Mouse (Mus musculus) cortical plate, adult 2 months (tissue): ENCODE results near the gene Tango6. TPM values are rescaled to one million over a fixed set of nuclear protein-coding genes. Genes with fewer than 3 reads are reported as not detected.

ENCODE experiments used
- H3K27ac ChIP-seq: fragments of 200-500 bp; 2 replicates; pipeline ENCODE4 v1.5.1; 2012; ENCODE audit warnings: low read length, control low read depth, inconsistent platforms; ENCODE audit not compliant: insufficient read depth
- H3K4me1 ChIP-seq: fragments of 200-500 bp; 2 replicates; pipeline ENCODE4 v1.6.1; 2011; ENCODE audit warnings: low read length; ENCODE audit not compliant: control insufficient read depth, insufficient read depth
- H3K4me3 ChIP-seq: fragments of 200-500 bp; 2 replicates; pipeline ENCODE4 v1.5.1; 2011; ENCODE audit warnings: mild to moderate bottlenecking, low read length, control low read depth; ENCODE audit not compliant: insufficient read depth
- CTCF ChIP-seq: fragments of 200-500 bp; IDR thresholded peaks from 2 replicates; pipeline ENCODE4 v1.5.1; 2011; ENCODE audit warnings: mild to moderate bottlenecking, control low read depth, low read length; ENCODE audit not compliant: insufficient read depth; ENCODE audit errors: extremely low read depth
- POLR2A ChIP-seq: fragments of 200-500 bp; IDR thresholded peaks from 2 replicates; pipeline ENCODE4 v1.6.1; 2011; ENCODE audit warnings: mild to moderate bottlenecking, low read length, control low read depth; ENCODE audit not compliant: insufficient read depth; ENCODE audit errors: extremely low read depth
- polyA plus RNA-seq: library from polyadenylated mRNA; depleted of rRNA; stranded (reverse); fragments of >200 nt; gene quantifications from 2 replicates; pipeline ENCODE4 v1.2.3, GENCODE M21; 2012

The Tango6 gene
- polyA plus RNA-seq, 1 experiment = 2.9 TPM

- H3K4me1 ChIP-seq = no peaks in the 10 kb centered on the region; the same call in 1 of the 2 replicates
- TF ChIP-seq CTCF (no peak), POLR2A (no peak)
- H3K27ac ChIP-seq = no peak overlapping the region
- no peak overlapping the region for H3K4me3 ChIP-seq
These were observed 55.0 kb downstream of the Tango6 start for GRCm38 (mm10) chr8:106737846-106738245.

- H3K4me1 ChIP-seq = no peaks in the 10 kb centered on the region
- no peak overlapping the region for H3K4me3 ChIP-seq
- H3K27ac ChIP-seq = no peak overlapping the region
- TF ChIP-seq CTCF (no peak), POLR2A (no peak)
These were observed 59.5 kb downstream of the Tango6 start for GRCm38 (mm10) chr8:106742321-106742720.

DNA sequence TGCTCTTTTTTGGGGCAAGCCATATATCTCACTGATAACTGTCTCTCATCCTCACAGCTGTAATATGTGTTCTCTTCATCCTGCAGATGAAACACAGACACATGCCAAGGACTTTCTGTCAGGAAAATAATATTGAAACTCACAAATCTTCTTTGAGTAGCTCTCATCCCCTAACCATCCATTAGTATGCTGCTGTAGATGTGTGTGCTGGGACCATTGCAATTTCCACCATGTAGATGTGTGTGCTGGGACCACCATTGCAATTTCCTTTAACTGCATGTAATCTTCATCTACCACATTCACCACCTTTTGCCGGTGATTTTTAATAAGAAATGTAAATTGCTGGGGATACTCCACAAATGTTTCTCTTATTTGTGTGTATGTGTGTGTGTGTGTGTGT is 60.5 kb downstream of the Tango6 start:
- Histone ChIP-seq H3K4me1 (no peaks in the 10 kb centered on the region), H3K27ac (no peak overlapping the region), H3K4me3 (no peak overlapping the region)
- TF ChIP-seq POLR2A (no peak), CTCF (no peak)

GRCm38 (mm10) chr8:106753436-106753835 is 70.6 kb downstream of the Tango6 start:
- Histone ChIP-seq H3K27ac (no peak overlapping the region), H3K4me1 (no peaks in the 10 kb centered on the region), H3K4me3 (no peak overlapping the region)
- TF ChIP-seq POLR2A (no peak), CTCF (no peak)

GRCm38 (mm10) chr8:106761317-106761716 is 78.4 kb downstream of the Tango6 start:
- Histone ChIP-seq H3K4me3 (no peak overlapping the region), H3K4me1 (peaks cover 7% of the 10 kb centered on the region; the same call in 1 of the 2 replicates)
- TF ChIP-seq POLR2A = no peak
- no peak for TF ChIP-seq CTCF

GRCm38 (mm10) chr8:106761867-106762523 is 79.1 kb downstream of the Tango6 start:
- TF ChIP-seq CTCF = no peak
- TF ChIP-seq POLR2A = no peak
- Histone ChIP-seq H3K4me3 (no peak overlapping the region), H3K4me1 (peaks cover 7% of the 10 kb centered on the region; the same call in 1 of the 2 replicates), H3K27ac (no peak overlapping the region)

More at GRCm38 (mm10) chr8:106761317-106761716, 78.4 kb downstream of the Tango6 start:
- no peak overlapping the region; the same call in 1 of the 2 replicates for H3K27ac ChIP-seq

DNA sequence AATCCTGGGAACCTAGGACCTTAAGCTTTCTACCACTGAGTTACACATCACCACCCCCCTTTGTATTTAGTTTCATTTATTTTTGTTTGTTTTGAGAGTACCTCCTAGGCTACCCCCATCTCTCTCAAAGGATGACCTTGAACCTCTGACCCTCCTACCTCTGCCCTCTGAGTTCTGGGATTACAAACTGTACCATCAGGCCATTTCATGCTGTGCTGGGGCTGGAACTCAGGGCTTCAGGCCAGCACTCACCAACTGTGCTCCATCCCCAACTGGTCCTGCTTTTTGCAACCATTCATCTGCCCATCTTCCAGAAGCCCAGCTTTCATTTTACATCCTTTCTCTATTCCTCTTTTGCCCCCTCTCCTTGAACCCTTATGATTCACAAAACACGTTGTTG is 81.7 kb downstream of the Tango6 start:
- Histone ChIP-seq H3K4me3 (no peak overlapping the region), H3K4me1 (peaks cover 7% of the 10 kb centered on the region; the same call in 1 of the 2 replicates), H3K27ac (no peak overlapping the region)
- TF ChIP-seq POLR2A (no peak), CTCF (no peak)

- TF ChIP-seq CTCF (no peak), POLR2A (no peak)
- H3K4me3 ChIP-seq = no peak overlapping the region
- peaks cover 10% of the 10 kb centered on the region for H3K4me1 ChIP-seq
- no peak overlapping the region for H3K27ac ChIP-seq
These were observed 82.7 kb downstream of the Tango6 start for GRCm38 (mm10) chr8:106765570-106765969.

DNA sequence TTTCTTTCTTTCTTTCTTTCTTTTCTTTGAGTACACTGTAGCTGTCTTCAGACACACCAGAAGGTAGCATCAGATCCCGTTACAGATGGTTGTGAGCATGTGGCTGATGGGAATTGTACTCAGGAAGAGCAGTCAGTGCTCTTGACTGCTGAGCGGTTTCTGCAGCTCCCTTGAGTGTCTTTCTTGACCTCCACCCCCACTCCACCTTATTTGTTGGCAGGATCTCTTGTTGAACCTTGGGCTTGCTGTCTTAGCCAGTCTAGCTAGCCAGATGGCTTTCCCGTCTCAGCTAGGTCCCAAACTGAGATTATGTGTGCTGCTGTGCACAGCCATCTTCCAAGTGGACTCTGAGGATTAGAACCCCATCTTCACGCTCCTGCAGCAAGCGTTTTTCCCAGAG is 83.9 kb downstream of the Tango6 start:
- TF ChIP-seq POLR2A = no peak
- no peak for TF ChIP-seq CTCF
- Histone ChIP-seq H3K4me3 (no peak overlapping the region), H3K4me1 (peaks cover 5% of the 10 kb centered on the region), H3K27ac (no peak overlapping the region)

DNA sequence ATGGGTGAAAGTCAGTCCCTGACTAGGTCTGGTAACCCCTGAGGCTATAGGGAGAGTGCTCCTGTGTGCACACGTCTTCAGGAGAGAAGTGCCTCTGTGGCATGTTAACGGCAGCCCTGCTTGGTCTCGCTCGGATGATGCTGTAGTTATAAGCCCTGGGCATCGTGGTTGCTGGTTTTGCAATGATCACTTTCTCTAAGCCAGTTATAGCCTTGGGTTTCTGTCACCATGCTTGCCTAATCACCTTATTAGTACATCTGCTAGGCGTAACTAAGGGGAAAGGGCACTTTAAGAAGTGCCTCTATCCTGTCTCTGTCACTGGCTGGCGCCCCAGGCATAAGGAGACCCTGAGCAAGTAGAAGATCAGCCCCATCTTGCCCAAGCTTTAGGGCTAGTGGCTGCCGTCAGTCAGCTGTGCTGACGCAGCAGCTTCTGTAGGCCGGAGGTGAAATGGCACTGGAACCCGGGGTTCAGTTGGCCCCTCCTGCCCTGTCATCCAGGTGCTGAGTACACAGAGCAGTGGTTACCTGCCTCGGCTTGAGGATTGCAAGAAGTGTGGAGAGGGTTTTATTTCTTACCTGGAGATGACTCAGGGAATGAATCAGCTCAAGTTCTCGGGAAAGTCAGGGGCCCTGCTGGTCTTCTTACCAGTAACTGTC is 86.4 kb downstream of the Tango6 start:
- Histone ChIP-seq H3K4me3 (no peak overlapping the region), H3K27ac (no peak overlapping the region), H3K4me1 (peaks cover 3% of the 10 kb centered on the region; the same call in 1 of the 2 replicates)
- no peak for TF ChIP-seq CTCF
- TF ChIP-seq POLR2A = no peak
